Mouse (Mus musculus) testis, postnatal 10 days (tissue): ENCODE data around the gene Nfkb2.

Experiments
- DNase-seq: peaks from one replicate; pipeline ENCODE4 v3.0.0; 2021; ENCODE audit warnings: low spot score

Gene Nfkb2

GRCm38 (mm10) chr19:46304216-46304841 lies at the start of gene Nfkb2:
TSS of gene Nfkb2 (plus strand) at chr19:46304320.
- DNase-seq, result peak; percentile 89

DNA sequence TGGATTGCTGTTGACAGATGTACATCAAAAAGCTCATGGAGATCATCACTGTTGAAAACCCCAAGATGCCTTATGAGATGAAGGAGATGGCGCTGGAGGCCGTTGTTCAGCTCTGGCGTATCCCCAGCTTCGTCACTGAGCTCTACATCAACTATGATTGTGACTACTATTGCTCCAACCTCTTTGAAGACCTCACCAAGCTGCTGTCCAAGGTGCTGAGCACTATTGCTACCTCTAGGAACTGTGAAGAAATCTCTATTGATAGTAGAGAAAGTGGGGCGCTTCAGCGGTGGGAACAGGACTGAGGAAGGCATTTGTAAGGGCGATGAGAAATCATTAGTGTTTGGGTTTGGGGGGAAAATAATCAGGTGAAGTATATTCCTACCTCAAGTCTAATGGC lies 39.4 kb upstream of the Nfkb2 start:
- no peak for DNase-seq

DNA sequence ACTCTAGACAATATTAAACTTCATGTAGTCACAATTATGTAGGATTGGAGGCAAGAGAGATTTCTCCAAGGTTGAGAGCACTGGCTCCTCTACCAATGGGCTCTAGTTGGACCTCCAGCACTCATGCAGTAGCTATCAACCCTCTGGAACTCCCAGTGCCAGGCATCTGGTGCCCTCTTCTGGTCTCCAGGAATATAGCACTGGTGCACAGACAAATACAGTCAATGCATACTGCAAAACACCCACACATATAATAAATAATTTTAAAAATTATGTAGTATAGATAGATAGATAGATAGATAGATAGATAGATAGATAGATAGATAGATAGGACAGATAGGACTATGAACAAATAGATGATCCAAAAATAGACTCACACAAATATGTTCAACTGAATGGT lies 28.8 kb upstream of the Nfkb2 start:
- no peak for DNase-seq

DNA sequence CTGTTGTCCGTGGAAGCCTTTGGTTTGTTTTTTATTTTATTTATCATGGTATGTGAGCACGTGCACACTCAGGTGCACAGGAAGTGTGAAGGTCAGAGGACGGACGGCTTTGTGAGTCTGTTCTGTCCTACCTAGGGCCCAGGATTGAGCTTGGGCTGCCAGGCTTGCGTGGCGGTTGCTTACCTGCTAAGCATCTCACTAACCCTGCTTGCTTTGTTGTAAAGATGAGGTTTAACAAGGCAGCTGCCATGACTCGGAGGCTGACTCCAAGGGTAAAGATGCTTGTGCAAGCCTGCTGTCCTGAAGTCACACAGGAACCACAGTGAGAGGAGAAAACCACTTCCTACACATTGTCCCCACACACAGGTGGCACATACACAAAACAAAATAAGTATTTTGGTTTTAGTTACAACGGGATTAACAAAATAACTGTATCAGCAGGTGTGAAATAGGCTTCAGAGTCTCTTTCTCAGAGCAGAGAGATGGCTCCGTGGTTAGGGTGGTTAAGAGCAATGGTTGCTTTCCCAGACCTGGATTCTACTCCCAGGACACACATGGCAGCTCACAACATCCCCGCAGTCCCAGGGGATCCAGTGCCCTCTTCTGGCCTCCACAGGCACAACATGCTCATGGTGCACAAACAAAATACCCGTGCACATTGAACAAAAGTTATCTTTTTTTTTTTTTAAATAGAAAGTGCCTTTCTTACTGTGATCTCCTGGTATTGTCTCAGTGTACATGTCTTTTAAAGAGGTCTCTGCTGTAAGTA lies 21.9 kb upstream of the Nfkb2 start:
- no peak for DNase-seq

- no peak for DNase-seq
These were observed 19.4 kb upstream of the Nfkb2 start for GRCm38 (mm10) chr19:46284686-46285085.

DNA sequence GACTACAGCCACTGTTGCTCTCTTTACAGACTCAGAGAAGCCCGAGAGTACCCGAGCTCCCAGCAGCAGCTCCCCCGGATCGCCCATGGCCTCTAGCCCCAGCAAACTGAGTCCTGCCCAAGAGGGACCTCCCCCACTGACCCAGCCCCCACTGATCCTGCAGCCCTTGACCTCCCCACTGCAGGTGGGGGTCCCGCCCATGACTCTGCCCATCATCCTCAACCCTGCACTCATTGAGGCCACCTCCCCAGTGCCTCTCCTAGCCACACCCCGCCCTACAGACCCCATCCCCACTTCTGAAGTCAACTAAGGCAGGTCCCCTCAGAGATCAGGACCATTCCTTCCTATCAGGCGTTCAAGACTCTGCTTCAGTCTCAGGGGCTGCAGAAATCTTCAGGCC lies 18.5 kb upstream of the Nfkb2 start:
- no peak for DNase-seq

DNA sequence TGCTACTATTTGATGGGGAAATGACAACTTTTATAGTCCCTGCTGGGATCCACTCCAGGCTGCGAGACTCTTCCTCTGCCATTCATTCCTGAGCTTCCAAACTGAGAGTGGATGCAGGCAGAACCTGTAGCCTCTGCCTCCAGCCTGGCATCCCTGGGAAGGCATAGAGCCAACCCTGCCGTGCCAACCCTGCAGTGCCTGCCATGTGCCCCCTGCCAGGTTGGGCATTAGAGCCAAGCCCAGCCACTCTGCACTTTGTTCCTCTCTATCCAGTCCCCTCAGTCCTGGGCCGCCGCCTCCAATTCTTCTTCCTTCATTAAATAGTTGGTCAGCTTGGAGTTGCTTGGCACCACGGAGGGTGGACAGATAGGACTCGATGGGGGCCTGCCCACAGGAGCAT lies 18.1 kb upstream of the Nfkb2 start:
- DNase-seq, result no peak

GRCm38 (mm10) chr19:46286926-46287325 lies 17.2 kb upstream of the Nfkb2 start:
- no peak for DNase-seq

GRCm38 (mm10) chr19:46287566-46287965 lies 16.6 kb upstream of the Nfkb2 start:
- no peak for DNase-seq

DNA sequence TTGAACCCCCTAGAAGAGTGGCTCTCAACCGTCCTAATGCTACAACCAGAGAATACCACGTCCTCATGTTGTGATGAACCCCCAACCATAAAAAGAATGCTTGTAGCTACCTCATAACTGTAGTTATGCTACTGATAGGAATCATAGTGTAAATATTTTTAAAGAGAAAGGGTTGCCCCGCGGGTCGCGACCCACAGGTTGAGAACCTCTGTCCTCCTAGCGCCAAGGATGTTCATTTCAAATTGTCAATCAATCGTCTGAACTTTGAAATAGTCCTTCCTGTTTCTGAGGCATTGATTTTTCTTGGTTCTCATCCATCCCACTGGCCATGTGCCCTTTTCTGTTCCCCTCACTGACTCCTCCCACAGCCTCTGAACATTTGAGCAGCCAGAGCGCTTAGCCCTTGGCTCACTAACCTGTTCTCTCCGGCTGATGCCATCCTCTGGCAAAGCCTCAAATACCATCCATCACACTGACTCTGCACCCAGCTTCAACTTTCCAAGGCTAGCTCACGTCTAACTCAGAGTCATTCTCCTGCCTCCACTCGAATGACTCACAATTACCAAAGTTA lies 13.5 kb upstream of the Nfkb2 start:
- DNase-seq, result peak; percentile 33

DNA sequence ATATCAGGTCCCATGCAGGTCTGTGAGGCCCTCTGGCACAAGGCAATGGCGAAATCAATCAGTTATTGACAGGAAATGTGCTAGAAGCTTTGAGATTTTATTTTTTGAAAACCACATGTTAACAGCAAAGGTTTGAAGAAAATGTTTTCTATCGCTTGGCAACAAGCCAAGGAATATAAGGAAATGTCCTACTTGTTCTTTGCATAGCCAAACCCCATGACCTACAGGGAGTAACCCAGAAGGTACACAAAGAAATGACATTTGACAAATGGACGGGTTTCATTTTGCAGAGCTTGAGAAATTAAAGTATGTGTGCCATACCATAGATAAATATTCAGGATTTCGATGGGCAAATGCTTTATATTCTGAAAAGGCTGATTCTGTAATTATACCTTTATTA lies 7.2 kb upstream of the Nfkb2 start:
- DNase-seq, result no peak

GRCm38 (mm10) chr19:46300294-46301045 lies 3.6 kb upstream of the Nfkb2 start:
- no peak for DNase-seq

DNA sequence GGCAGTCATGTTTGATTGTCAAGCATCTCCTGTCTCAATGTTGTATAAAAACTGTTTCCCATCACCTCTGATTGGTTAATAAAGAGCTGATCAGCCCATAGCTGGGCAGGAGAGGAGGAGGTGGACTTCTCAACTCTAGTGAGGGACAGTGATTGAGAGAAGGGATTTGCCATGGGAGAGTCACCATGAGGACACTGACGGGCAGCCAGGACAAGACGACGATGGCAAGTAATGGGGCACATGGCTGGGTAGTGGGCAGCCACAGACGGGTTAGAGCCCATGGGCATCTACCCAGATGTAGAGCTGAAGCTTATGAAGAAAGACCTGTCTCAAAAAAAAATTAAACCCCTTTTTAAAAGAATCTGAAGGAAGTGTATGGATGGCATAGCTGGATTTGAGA lies 1.6 kb upstream of the Nfkb2 start:
- peak; percentile 22 for DNase-seq

DNA sequence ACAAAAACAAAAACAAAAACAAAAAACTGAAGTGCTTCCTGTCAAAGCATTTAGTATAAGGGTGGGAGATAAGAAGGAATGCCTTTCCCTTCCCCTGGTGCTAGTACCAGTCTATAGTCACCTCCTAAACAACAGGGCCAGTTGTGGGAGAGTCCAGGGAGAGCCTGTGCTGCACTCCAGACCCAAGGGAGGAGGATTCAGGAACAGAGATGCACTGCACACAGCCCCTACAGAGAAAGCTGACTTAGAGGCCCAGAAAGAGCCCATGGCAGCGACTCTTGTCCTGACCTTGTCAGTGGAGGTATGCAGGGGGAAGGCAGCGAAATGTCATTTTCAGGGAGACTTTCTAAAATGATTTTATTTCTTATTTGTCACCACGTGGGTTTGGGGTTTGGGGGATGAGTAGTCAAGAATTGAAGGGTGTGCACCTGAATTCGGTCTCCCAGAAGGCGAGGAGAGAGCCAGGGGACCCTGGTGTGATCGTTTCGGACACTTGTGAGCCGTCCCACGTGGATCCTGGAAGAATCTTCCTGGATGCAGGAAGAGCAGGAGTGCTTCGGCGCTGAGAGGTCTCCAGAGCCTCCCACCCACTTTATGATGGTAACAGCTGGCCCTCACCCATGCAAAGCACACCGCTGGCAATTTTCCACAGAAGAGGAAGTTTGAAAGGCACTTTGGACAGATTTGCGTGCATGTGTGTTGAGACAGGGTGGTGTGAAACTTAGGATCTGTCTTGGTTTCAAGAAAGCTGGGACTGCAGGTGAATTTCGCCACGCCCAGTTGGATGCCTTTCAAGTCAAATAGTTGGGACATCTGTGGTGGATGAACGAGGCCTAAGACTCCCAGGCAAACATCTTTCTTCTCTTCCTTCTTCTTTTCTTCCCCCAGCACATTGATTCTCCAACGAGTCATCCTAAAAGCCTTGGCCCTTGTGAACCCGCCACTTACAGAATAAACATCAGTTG lies 587 bp upstream of the Nfkb2 start:
- DNase-seq, result peak; percentile 45

DNA sequence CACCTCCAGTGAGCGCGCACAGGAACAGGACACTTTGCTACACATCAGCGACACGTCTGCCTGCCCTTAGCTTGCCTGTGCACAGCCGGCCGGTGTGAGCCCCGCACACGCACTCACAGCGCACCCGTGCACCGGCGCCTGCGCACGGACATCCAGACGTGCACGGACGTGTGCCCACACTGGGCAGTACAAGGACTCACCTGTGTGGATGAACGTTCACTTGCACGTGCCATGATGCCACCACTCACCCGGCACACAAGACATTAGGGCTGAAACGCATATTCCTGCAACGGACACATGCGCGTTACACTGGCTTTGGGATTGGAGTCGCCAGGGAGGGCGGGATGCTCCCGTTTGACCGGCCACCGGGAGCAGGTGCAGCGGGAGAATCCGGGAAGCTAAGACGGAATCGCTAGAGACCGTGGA lies 801 bp downstream of the Nfkb2 start:
- no peak for DNase-seq

- peak; percentile 96 for DNase-seq
These were observed 1.5 kb downstream of the Nfkb2 start for GRCm38 (mm10) chr19:46305432-46306267.

GRCm38 (mm10) chr19:46306268-46306610 lies 2.1 kb downstream of the Nfkb2 start:
- DNase-seq, result no peak

DNA sequence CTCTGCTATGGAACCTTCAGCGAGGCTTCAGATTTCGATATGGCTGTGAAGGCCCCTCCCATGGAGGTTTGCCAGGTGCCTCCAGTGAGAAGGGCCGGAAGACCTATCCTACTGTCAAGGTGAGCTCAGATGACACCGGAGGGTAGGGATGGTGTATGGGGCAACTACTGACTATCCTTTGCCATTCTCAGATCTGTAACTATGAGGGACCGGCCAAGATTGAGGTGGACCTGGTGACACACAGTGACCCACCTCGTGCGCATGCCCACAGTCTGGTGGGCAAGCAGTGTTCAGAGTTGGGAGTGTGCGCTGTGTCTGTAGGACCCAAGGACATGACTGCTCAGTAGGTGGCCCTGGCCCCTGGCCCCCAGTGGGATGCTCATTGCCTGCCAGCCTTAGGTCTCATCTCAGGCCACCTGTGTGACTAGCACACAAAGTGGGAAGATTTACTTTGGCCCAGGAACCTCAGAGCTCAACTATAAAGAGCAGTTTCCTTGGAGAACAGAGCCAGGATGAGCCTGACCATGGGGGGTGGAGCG lies 2.7 kb downstream of the Nfkb2 start:
- DNase-seq, result peak; percentile 45

GRCm38 (mm10) chr19:46307781-46308180 lies 3.7 kb downstream of the Nfkb2 start:
- peak; percentile 38 for DNase-seq

DNA sequence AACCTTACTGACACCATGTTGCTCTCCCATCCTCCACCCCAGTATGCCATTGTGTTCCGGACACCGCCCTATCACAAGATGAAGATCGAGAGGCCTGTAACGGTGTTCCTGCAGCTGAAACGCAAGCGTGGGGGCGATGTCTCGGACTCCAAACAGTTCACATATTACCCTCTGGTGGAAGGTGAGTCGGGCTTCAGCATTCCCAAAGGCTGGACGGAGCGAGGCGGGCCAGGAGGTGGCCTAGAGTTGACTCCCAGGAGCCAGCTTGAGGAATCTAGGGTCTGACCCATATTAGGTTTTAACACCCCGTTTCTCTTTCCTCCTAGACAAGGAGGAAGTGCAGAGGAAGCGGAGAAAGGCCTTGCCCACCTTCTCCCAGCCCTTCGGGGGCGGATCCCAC lies 4.2 kb downstream of the Nfkb2 start:
- peak; percentile 45 for DNase-seq
